ENCODE assay signal across 25 mouse cellular contexts in genomic region chr11:97968385-97968784, GRCm38 (mm10). TPM values are rescaled to one million over a fixed set of nuclear protein-coding genes. Genes with fewer than 3 reads are reported as not detected.
"Had no signal": no experiment of that assay in that cellular context is flagged by ENCODE, and none has a peak within 500 bp of the region (broad histone marks: within the 10 kb centered on the region; RNA-seq: fewer than 3 reads in every experiment).

No protein-coding gene starts in this region.

- H3K4me3 ChIP-seq: embryonic facial prominence, embryonic 10.5 days; embryonic facial prominence, embryonic 12.5 days; embryonic facial prominence, embryonic 13.5 days; embryonic facial prominence, embryonic 15.5 days; erythroblast, embryonic 14.5 days; forebrain, embryonic 10.5 days; forebrain, embryonic 12.5 days; forebrain, embryonic 13.5 days; forebrain, embryonic 15.5 days; gastrocnemius, adult 2 months; heart, adult 2 months had no signal

- H3K9ac ChIP-seq: embryonic facial prominence, embryonic 12.5 days; embryonic facial prominence, embryonic 13.5 days; embryonic facial prominence, embryonic 15.5 days; forebrain, embryonic 12.5 days; forebrain, embryonic 13.5 days; forebrain, embryonic 15.5 days; forebrain, postnatal 0 days had no signal

- H3K4me2 ChIP-seq: embryonic facial prominence, embryonic 12.5 days; embryonic facial prominence, embryonic 13.5 days; embryonic facial prominence, embryonic 15.5 days; forebrain, embryonic 12.5 days; forebrain, embryonic 13.5 days; forebrain, embryonic 15.5 days had no signal

- ATAC-seq: forebrain, embryonic 13.5 days; forebrain, embryonic 15.5 days; forebrain, embryonic 16.5 days; forebrain, postnatal 0 days had no signal

- H3K4me1 ChIP-seq: embryonic facial prominence, embryonic 13.5 days had no signal

- H3K36me3 ChIP-seq: embryonic facial prominence, embryonic 10.5 days; embryonic facial prominence, embryonic 12.5 days; embryonic facial prominence, embryonic 13.5 days; embryonic facial prominence, embryonic 15.5 days; forebrain, embryonic 10.5 days; forebrain, embryonic 12.5 days; forebrain, embryonic 15.5 days had no signal

- H3K27me3 ChIP-seq: embryonic facial prominence, embryonic 12.5 days; embryonic facial prominence, embryonic 13.5 days; embryonic facial prominence, embryonic 15.5 days; forebrain, embryonic 15.5 days had no signal

- H3K27ac ChIP-seq: embryonic facial prominence, embryonic 10.5 days; embryonic facial prominence, embryonic 12.5 days; embryonic facial prominence, embryonic 13.5 days; embryonic facial prominence, embryonic 15.5 days; forebrain, embryonic 10.5 days; forebrain, embryonic 12.5 days; forebrain, embryonic 13.5 days; forebrain, embryonic 15.5 days; gastrocnemius, adult 2 months; heart, adult 2 months had no signal

- DNase-seq: cerebellum, adult 8-10 months; cerebellum, adult 9-10 months; cerebellum, adult 9-11 months; cerebellum, postnatal 14 days; cerebellum, postnatal 25 days; cerebellum, postnatal 36 days; forebrain, postnatal 0 days; gastrocnemius, adult 2 months; gastrocnemius, postnatal 10 days; gastrocnemius, postnatal 14 days; gastrocnemius, postnatal 25 days; gastrocnemius, postnatal 36 days; heart, adult 18-20 months; heart, adult 2 months had no signal

- H3K9me3 ChIP-seq: embryonic facial prominence, embryonic 10.5 days; embryonic facial prominence, embryonic 12.5 days; embryonic facial prominence, embryonic 13.5 days; embryonic facial prominence, embryonic 15.5 days; forebrain, embryonic 10.5 days; forebrain, embryonic 12.5 days; forebrain, embryonic 13.5 days; forebrain, embryonic 15.5 days had no signal

RNA-seq across cellular contexts. Expression of gene Arl5c, which starts 27.6 kb away (rescaled TPM):
- polyA plus RNA-seq: erythroblast, embryonic 14.5 days had no signal

RNA-seq across cellular contexts. Expression of gene Cacnb1, which starts 54.4 kb away (rescaled TPM):
- total RNA-seq: common myeloid progenitor, adult 5-6 weeks had no signal
